Mouse (Mus musculus): ENCODE results near the gene Fbxo4. TPM values are rescaled to one million over a fixed set of nuclear protein-coding genes. Genes with fewer than 3 reads are reported as not detected.

The Fbxo4 gene
- total RNA-seq, 1 experiment: 5.2 TPM

- in situ Hi-C loops (cut with MboI; ENCODE audit: low sequenced_read_pairs in 2 of 2, unreplicated experiment in 2 of 2): no loop called here
Observed at GRCm38 (mm10) chr15:3954971-3955370, 24.4 kb downstream of the Fbxo4 start.

DNA sequence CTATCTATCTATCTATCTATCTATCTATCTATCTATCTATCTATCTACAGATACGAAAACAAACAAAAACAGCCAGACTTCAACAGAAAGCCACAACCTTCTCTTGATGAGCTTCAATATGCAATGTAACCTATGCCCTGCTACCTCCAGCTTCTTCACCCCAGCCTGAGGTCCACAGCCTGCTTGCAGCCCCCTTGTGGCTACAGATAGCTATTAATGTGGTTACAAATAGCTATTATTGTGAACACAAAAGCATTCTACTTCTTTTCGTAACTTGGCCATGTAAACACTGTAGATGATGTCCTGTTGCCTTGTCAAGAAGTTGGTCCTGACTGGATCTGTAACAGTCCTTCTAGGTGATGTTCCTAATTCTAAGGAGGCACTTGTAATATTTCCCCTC, 41.2 kb downstream of the Fbxo4 start:
- no peaks in the 10 kb centered on the region for H3K36me3 ChIP-seq (ENCODE audit: control insufficient read depth, insufficient read depth, low read length, poor library complexity, severe bottlenecking)
- DNase-seq (ENCODE audit: low read depth, low spot score): no peak
- no peak overlapping the region for H3K27ac ChIP-seq (ENCODE audit: insufficient read depth, low read depth, low read length, poor library complexity, severe bottlenecking)
- TF ChIP-seq ZNF384 (IDR thresholded peaks at IDR 0.05; ENCODE audit: low read depth, low read length): no peak
- TF ChIP-seq ZC3H11A (IDR thresholded peaks at IDR 0.05; ENCODE audit: borderline replicate concordance, low read depth, low read length): no peak
- TF ChIP-seq MAFK (IDR thresholded peaks at IDR 0.05; ENCODE audit: insufficient read depth, low read depth, low read length): no peak
- in situ Hi-C loops (cut with MboI; ENCODE audit: low sequenced_read_pairs in 2 of 2, unreplicated experiment in 2 of 2): no loop called here
- H3K4me1 ChIP-seq (ENCODE audit: control insufficient read depth in 2 of 2, insufficient read depth in 2 of 2, low read length in 2 of 2, poor library complexity in 1 of 2): no peaks in the 10 kb centered on the region
- H3K9me3 ChIP-seq (ENCODE audit: control insufficient read depth, insufficient read depth, low read depth, low read length): no peaks in the 10 kb centered on the region
- no peak overlapping the region for H3K9ac ChIP-seq (ENCODE audit: insufficient read depth, low read depth, low read length, poor library complexity, severe bottlenecking)
- no peak overlapping the region for H3K4me3 ChIP-seq (ENCODE audit: insufficient read depth in 1 of 2, low read depth in 1 of 2, low read length in 2 of 2, poor library complexity in 1 of 2, severe bottlenecking in 1 of 2)

More at GRCm38 (mm10) chr15:3954971-3955370, 24.4 kb downstream of the Fbxo4 start:
- Histone ChIP-seq H3K4me1 (ENCODE audit: control insufficient read depth in 2 of 2, insufficient read depth in 2 of 2, low read length in 2 of 2, poor library complexity in 1 of 2) (0 out of 4 replicates have a peak, but pooled peaks cover 0 to under 1% of the 10 kb centered on the region in 2 experiments), H3K9ac (ENCODE audit: insufficient read depth, low read depth, low read length, poor library complexity, severe bottlenecking) (no peak overlapping the region), H3K27ac (ENCODE audit: insufficient read depth, low read depth, low read length, poor library complexity, severe bottlenecking) (no peak overlapping the region), H3K36me3 (ENCODE audit: control insufficient read depth, insufficient read depth, low read length, poor library complexity, severe bottlenecking) (no peaks in the 10 kb centered on the region), H3K4me3 (ENCODE audit: insufficient read depth in 1 of 2, low read depth in 1 of 2, low read length in 2 of 2, poor library complexity in 1 of 2, severe bottlenecking in 1 of 2) (no peak overlapping the region), H3K9me3 (ENCODE audit: control insufficient read depth, insufficient read depth, low read depth, low read length) (no peaks in the 10 kb centered on the region)
- TF ChIP-seq HCFC1 (IDR thresholded peaks at IDR 0.05; ENCODE audit: borderline replicate concordance, insufficient read depth, low read length) (no peak), ZC3H11A (IDR thresholded peaks at IDR 0.05; ENCODE audit: borderline replicate concordance, low read depth, low read length) (no peak), CHD2 (IDR thresholded peaks at IDR 0.05; ENCODE audit: low read depth, low read length) (no peak), ZNF384 (IDR thresholded peaks at IDR 0.05; ENCODE audit: low read depth, low read length) (no peak), MAFK (IDR thresholded peaks at IDR 0.05; ENCODE audit: insufficient read depth, low read depth, low read length) (no peak)
- DNase-seq (ENCODE audit: low read depth, low spot score): no peak

DNA sequence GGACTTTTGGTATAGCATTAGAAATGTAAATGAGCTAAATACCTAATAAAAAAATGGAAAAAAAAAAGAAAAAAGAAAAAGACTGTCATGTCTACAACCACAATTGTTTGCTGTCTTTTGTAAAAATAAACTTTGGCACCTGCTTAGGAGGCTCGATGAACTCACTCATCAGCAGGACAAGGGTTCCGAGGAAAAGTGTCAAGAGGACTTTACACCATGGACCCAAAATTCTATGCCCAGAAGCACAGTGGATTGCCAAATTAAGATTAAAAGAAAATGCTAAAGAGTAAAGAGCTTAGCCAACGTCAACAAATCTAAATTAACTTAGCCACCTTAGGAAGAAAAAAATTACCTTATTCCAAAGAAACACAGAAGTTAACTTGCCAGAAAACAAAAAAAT, 43.3 kb downstream of the Fbxo4 start:
- Histone ChIP-seq H3K4me3 (ENCODE audit: insufficient read depth in 1 of 2, low read depth in 1 of 2, low read length in 2 of 2, poor library complexity in 1 of 2, severe bottlenecking in 1 of 2) (no peak overlapping the region), H3K9ac (ENCODE audit: insufficient read depth, low read depth, low read length, poor library complexity, severe bottlenecking) (no peak overlapping the region), H3K9me3 (ENCODE audit: control insufficient read depth, insufficient read depth, low read depth, low read length) (no peaks in the 10 kb centered on the region), H3K4me1 (ENCODE audit: control insufficient read depth in 2 of 2, insufficient read depth in 2 of 2, low read length in 2 of 2, poor library complexity in 1 of 2) (no peaks in the 10 kb centered on the region), H3K36me3 (ENCODE audit: control insufficient read depth, insufficient read depth, low read length, poor library complexity, severe bottlenecking) (no peaks in the 10 kb centered on the region), H3K27ac (ENCODE audit: insufficient read depth, low read depth, low read length, poor library complexity, severe bottlenecking) (no peak overlapping the region)
- TF ChIP-seq MAFK (IDR thresholded peaks at IDR 0.05; ENCODE audit: insufficient read depth, low read depth, low read length): no peak
- TF ChIP-seq HCFC1 (IDR thresholded peaks at IDR 0.05; ENCODE audit: borderline replicate concordance, insufficient read depth, low read length): no peak
- no peak for TF ChIP-seq CHD2 (IDR thresholded peaks at IDR 0.05; ENCODE audit: low read depth, low read length)
- TF ChIP-seq ZNF384 (IDR thresholded peaks at IDR 0.05; ENCODE audit: low read depth, low read length): no peak
- TF ChIP-seq ZC3H11A (IDR thresholded peaks at IDR 0.05; ENCODE audit: borderline replicate concordance, low read depth, low read length): no peak
- in situ Hi-C loops (cut with MboI; ENCODE audit: low sequenced_read_pairs in 2 of 2, unreplicated experiment in 2 of 2): no loop called here
- DNase-seq (ENCODE audit: low read depth, low spot score): no peak

DNA sequence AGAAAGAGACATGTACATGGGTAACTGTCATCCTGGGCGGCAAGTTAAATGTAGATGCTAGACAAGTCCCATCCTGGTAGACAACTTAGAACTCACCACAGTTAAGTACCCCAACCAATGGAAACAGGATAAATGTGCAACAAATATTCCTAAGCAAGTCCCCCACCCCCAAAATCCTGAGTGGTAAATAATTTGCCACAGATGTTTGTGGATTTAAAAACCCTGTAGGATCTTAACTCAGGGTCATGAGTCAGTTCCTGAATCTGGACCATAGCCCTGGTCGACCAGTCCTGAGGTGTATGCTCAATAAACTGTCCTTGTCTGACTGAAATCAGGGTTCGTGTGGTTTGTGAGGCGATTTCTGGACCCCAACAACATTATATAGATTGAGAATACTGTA, 45.9 kb downstream of the Fbxo4 start:
- no peak overlapping the region for H3K4me3 ChIP-seq (ENCODE audit: insufficient read depth in 1 of 2, low read depth in 1 of 2, low read length in 2 of 2, poor library complexity in 1 of 2, severe bottlenecking in 1 of 2)
- in situ Hi-C loops (cut with MboI; ENCODE audit: low sequenced_read_pairs in 2 of 2, unreplicated experiment in 2 of 2): no loop called here
- H3K4me1 ChIP-seq (ENCODE audit: control insufficient read depth in 2 of 2, insufficient read depth in 2 of 2, low read length in 2 of 2, poor library complexity in 1 of 2): no peaks in the 10 kb centered on the region
- no peaks in the 10 kb centered on the region for H3K9me3 ChIP-seq (ENCODE audit: control insufficient read depth, insufficient read depth, low read depth, low read length)
- no peak for DNase-seq (ENCODE audit: low read depth, low spot score)
- TF ChIP-seq ZNF384 (IDR thresholded peaks at IDR 0.05; ENCODE audit: low read depth, low read length): no peak
- no peak for TF ChIP-seq ZC3H11A (IDR thresholded peaks at IDR 0.05; ENCODE audit: borderline replicate concordance, low read depth, low read length)
- TF ChIP-seq CHD2 (IDR thresholded peaks at IDR 0.05; ENCODE audit: low read depth, low read length): no peak
- no peak for TF ChIP-seq MAFK (IDR thresholded peaks at IDR 0.05; ENCODE audit: insufficient read depth, low read depth, low read length)
- no peak overlapping the region for H3K9ac ChIP-seq (ENCODE audit: insufficient read depth, low read depth, low read length, poor library complexity, severe bottlenecking)
- H3K27ac ChIP-seq (ENCODE audit: insufficient read depth, low read depth, low read length, poor library complexity, severe bottlenecking): no peak overlapping the region
- H3K36me3 ChIP-seq (ENCODE audit: control insufficient read depth, insufficient read depth, low read length, poor library complexity, severe bottlenecking): no peaks in the 10 kb centered on the region

DNA sequence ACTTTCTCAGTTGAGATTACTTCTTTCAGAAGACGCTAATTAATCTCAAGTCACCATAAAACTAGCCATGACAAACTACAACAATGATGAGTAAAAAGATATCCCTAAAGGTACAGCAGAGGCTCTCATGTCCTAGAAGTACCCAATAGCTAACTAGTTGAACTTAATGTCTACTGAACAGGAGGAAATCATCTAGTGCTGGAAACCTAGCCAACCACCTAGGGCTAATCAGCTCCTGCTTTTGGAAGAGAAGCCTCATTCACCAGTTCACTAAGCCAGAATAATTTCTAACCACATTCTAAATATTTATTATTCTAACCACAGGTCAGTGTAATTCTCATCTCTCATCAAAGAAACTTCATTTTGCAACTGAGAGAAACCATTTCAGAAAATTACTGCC, 47.4 kb downstream of the Fbxo4 start:
- no peaks in the 10 kb centered on the region for H3K9me3 ChIP-seq (ENCODE audit: control insufficient read depth, insufficient read depth, low read depth, low read length)
- H3K4me3 ChIP-seq (ENCODE audit: insufficient read depth in 1 of 2, low read depth in 1 of 2, low read length in 2 of 2, poor library complexity in 1 of 2, severe bottlenecking in 1 of 2): no peak overlapping the region
- no peaks in the 10 kb centered on the region for H3K4me1 ChIP-seq (ENCODE audit: control insufficient read depth in 2 of 2, insufficient read depth in 2 of 2, low read length in 2 of 2, poor library complexity in 1 of 2)
- H3K27ac ChIP-seq (ENCODE audit: insufficient read depth, low read depth, low read length, poor library complexity, severe bottlenecking): no peak overlapping the region
- no peak overlapping the region for H3K9ac ChIP-seq (ENCODE audit: insufficient read depth, low read depth, low read length, poor library complexity, severe bottlenecking)
- no peak for TF ChIP-seq MAFK (IDR thresholded peaks at IDR 0.05; ENCODE audit: insufficient read depth, low read depth, low read length)
- TF ChIP-seq ZC3H11A (IDR thresholded peaks at IDR 0.05; ENCODE audit: borderline replicate concordance, low read depth, low read length): no peak
- no peak for TF ChIP-seq CHD2 (IDR thresholded peaks at IDR 0.05; ENCODE audit: low read depth, low read length)
- TF ChIP-seq ZNF384 (IDR thresholded peaks at IDR 0.05; ENCODE audit: low read depth, low read length): no peak
- no peak for TF ChIP-seq HCFC1 (IDR thresholded peaks at IDR 0.05; ENCODE audit: borderline replicate concordance, insufficient read depth, low read length)
- DNase-seq (ENCODE audit: low read depth, low spot score): no peak
- H3K36me3 ChIP-seq (ENCODE audit: control insufficient read depth, insufficient read depth, low read length, poor library complexity, severe bottlenecking): no peaks in the 10 kb centered on the region
- in situ Hi-C loops (cut with MboI; ENCODE audit: low sequenced_read_pairs in 2 of 2, unreplicated experiment in 2 of 2): no loop called here

Other genes with a start within 250 kb of the Fbxo4 start
- gene AW549877, start 16.2 kb upstream of the Fbxo4 start, total RNA-seq (2012; rRNA removed): 22.6 and 23.4 TPM in 2 replicates
- gene Oxct1, start 46.8 kb upstream of the Fbxo4 start, total RNA-seq (2012; rRNA removed): 52.4 and 53.4 TPM in 2 replicates

All from ES-E14 (cell line).